Mouse (Mus musculus) CH12.LX (cell line): ENCODE data around the gene Olfr1475. TPM values are rescaled to one million over a fixed set of nuclear protein-coding genes. Genes with fewer than 3 reads are reported as not detected.
"Not testable (repeated sequence)": the region's sequence is repeated elsewhere in the genome, so short reads cannot be mapped to it uniquely, and the experiment has no call there.

Experiments
- DNase-seq: peaks from one replicate; pipeline ENCODE4 v3.0.0-alpha.2; 2013; ENCODE audit errors: extremely low read depth
- H3K27ac ChIP-seq: 2 replicates; pipeline ENCODE4 v1.5.1; 2012; ENCODE audit warnings: low read depth, mild to moderate bottlenecking, control low read depth, moderate library complexity; ENCODE audit not compliant: insufficient read depth
- H3K27me3 ChIP-seq: replicated peaks from 2 replicates; pipeline ENCODE3; 2012; ENCODE audit warnings: inconsistent platforms
- H3K36me3 ChIP-seq, 2 experiments: replicated peaks in 1 of 2; 2 replicates each; pipeline versions ENCODE3 to v1.6.1; 2012; ENCODE audit warnings: inconsistent platforms in 1 of 2, low read length in 1 of 2, mild to moderate bottlenecking in 1 of 2, mixed read lengths in 1 of 2, moderate library complexity in 1 of 2; ENCODE audit not compliant: control insufficient read depth in 1 of 2, insufficient read depth in 1 of 2
- H3K4me1 ChIP-seq, 2 experiments: 2 replicates each; pipeline ENCODE4 v1.6.1; 2012; ENCODE audit warnings: inconsistent platforms in 1 of 2, moderate library complexity in 1 of 2; ENCODE audit not compliant: insufficient read depth in 2 of 2, control insufficient read depth in 1 of 2
- H3K4me2 ChIP-seq: 2 replicates; pipeline ENCODE4 v1.6.1; 2012; ENCODE audit warnings: low read depth, mild to moderate bottlenecking, control low read depth; ENCODE audit not compliant: poor library complexity, insufficient read depth, severe bottlenecking
- H3K4me3 ChIP-seq, 3 experiments: fragments of 150-350 bp in 1 of 3; sonication (generic) in 1 of 3; replicated peaks in 1 of 3; 2 replicates each; pipeline versions ENCODE3 to v1.5.1; 2011 to 2012; ENCODE audit warnings: low read depth in 2 of 3, low read length in 2 of 3, mild to moderate bottlenecking in 2 of 3, moderate library complexity in 2 of 3, control low read depth in 1 of 3, improper control_type of control experiment in 1 of 3, inconsistent platforms in 1 of 3, mixed read lengths in 1 of 3; ENCODE audit not compliant: poor library complexity in 1 of 3
- H3K79me2 ChIP-seq: replicated peaks from 2 replicates; pipeline ENCODE4 v1.6.1; 2012; ENCODE audit warnings: mild to moderate bottlenecking, moderate library complexity; ENCODE audit not compliant: control insufficient read depth, poor library complexity, insufficient read depth, severe bottlenecking; ENCODE audit errors: extremely low read depth
- H3K9ac ChIP-seq: 2 replicates; pipeline ENCODE4 v1.6.1; 2012; ENCODE audit warnings: low read depth, mild to moderate bottlenecking, control low read depth, moderate library complexity; ENCODE audit not compliant: insufficient read depth
- H3K9me3 ChIP-seq: replicated peaks from 2 replicates; pipeline ENCODE3; 2012; ENCODE audit warnings: low read length, inconsistent platforms, mixed read lengths
- BHLHE40 ChIP-seq: IDR thresholded peaks from 2 replicates; pipeline ENCODE4 v1.6.1; 2011; ENCODE audit warnings: mild to moderate bottlenecking, low read depth, low read length, improper control_type of control experiment
- ETS1 ChIP-seq: conservative IDR thresholded peaks from 2 replicates; pipeline ENCODE4 v1.6.1; 2012; ENCODE audit warnings: low read depth, mild to moderate bottlenecking, inconsistent platforms, low read length, improper control_type of control experiment, moderate library complexity
- JUN ChIP-seq: IDR thresholded peaks from 2 replicates; pipeline ENCODE4 v1.6.1; 2011; ENCODE audit warnings: low read depth, mild to moderate bottlenecking, low read length, improper control_type of control experiment, moderate library complexity; ENCODE audit not compliant: insufficient read depth
- MAZ ChIP-seq: IDR thresholded peaks from 2 replicates; pipeline ENCODE4 v1.6.1; 2012; ENCODE audit warnings: low read depth, mild to moderate bottlenecking, inconsistent platforms, low read length, improper control_type of control experiment, moderate library complexity
- MEF2A ChIP-seq: IDR thresholded peaks from 2 replicates; pipeline ENCODE4 v1.6.1; 2014; ENCODE audit warnings: low read depth, mild to moderate bottlenecking, inconsistent platforms, low read length, improper control_type of control experiment, borderline replicate concordance
- NELFE ChIP-seq: IDR thresholded peaks from 2 replicates; pipeline ENCODE4 v1.6.1; 2011; ENCODE audit warnings: low read depth, low read length, improper control_type of control experiment
- PAX5 ChIP-seq: IDR thresholded peaks from 2 replicates; pipeline ENCODE4 v1.6.1; 2012; ENCODE audit warnings: low read length, inconsistent platforms, mixed read lengths
- SIN3A ChIP-seq: IDR thresholded peaks from 2 replicates; pipeline ENCODE4 v1.6.1; 2012; ENCODE audit warnings: low read length, improper control_type of control experiment, inconsistent platforms
- UBTF ChIP-seq: IDR thresholded peaks from 2 replicates; pipeline ENCODE4 v1.6.1; 2012; ENCODE audit warnings: low read depth, mild to moderate bottlenecking, inconsistent platforms, low read length, improper control_type of control experiment, moderate library complexity
- USF2 ChIP-seq: conservative IDR thresholded peaks from 2 replicates; pipeline ENCODE4 v1.6.1; 2011; ENCODE audit warnings: low read depth, low read length, improper control_type of control experiment
- ZKSCAN1 ChIP-seq: IDR thresholded peaks from 2 replicates; pipeline ENCODE4 v1.6.1; 2012; ENCODE audit warnings: low read depth, inconsistent platforms, low read length, improper control_type of control experiment, borderline replicate concordance
- dilution Hi-C: fragments of 300-500 bp; cut with MboI; formaldehyde crosslinking; loops from 2 replicates; pipeline ENCODE4 v1.14.3; 2020; ENCODE audit warnings: low sequenced_read_pairs; ENCODE audit not compliant: extremely low pct_unique_long_range_greater_than_20kb, extremely low pct_ligation_motif_present
- in situ Hi-C: fragments of 300-500 bp; cut with MboI; formaldehyde crosslinking; loops from 3 replicates; pipeline ENCODE4 v1.14.3; 2019; ENCODE audit warnings: low sequenced_read_pairs, low pct_ligation_motif_present, low pct_unique_long_range_greater_than_20kb, mixed read lengths
- polyA plus RNA-seq: library from polyadenylated mRNA; unstranded; fragments of >175 nt; gene quantifications from 2 replicates; pipeline ENCODE4 v1.2.1, GENCODE M21; 2012; ENCODE audit warnings: low read depth; ENCODE audit not compliant: insufficient read length
- total RNA-seq, 2 experiments: library from RNA; depleted of rRNA; stranded (reverse); fragments of 300-350 nt in 1 of 2; fragments of >200 nt in 1 of 2; gene quantifications; 2 replicates each; pipeline ENCODE4 v1.2.3; 2012 to 2014

Gene Olfr1475
- total and polyA plus RNA-seq, 3 experiments, result not detected

DNA sequence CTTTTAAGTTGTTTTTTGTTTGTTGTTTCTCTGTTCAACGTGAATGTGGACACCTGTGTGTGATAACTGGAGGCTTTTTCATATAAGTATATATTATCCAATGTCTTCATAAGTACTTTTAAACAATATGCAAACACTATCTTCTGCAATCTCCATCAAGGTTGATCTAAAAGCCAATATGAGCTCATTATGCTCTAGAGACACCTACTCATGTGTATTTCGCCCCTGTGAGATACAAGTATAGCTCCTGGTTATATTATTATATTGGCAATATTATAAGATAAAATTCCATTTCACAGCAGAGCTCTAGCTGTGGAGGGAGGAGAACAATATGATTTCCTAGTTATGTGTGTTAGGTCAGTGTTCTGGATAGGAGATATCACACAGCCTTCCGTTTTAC is 20.2 kb upstream of the Olfr1475 start, which contains the start of gene Olfr1477:
Olfr1477 (plus strand) TSS at position 301 of the 400 bp plus-strand sequence.
- TF ChIP-seq USF2 (no peak), ETS1 (no peak), ZKSCAN1 (no peak), JUN (no peak), MEF2A (no peak), BHLHE40 (no peak), PAX5 (no peak), UBTF (no peak)
- Histone ChIP-seq H3K27ac (no peak within 1 kb of the TSS), H3K79me2 (no peaks in the 10 kb centered on the region), H3K27me3 (no peaks in the 10 kb centered on the region), H3K4me3 (no peak within 1 kb of the TSS), H3K9ac (no peak within 1 kb of the TSS), H3K9me3 (no peaks in the 10 kb centered on the region), H3K36me3 (no peaks in the 10 kb centered on the region), H3K4me2 (no peak within 1 kb of the TSS), H3K4me1 (no peaks in the 10 kb centered on the region)
- dilution Hi-C loops (no loop called here), in situ Hi-C loops (no loop called here)
- no peak for DNase-seq

GRCm38 (mm10) chr19:13469265-13469664 is 10.7 kb downstream of the Olfr1475 start, which contains the start of gene Olfr1474:
Gene Olfr1474, plus strand, starts transcription at chr19:13469565.
- H3K9ac ChIP-seq, H3K4me2 ChIP-seq, H3K27me3 ChIP-seq, H3K9me3 ChIP-seq, H3K4me1 ChIP-seq, DNase-seq, H3K79me2 ChIP-seq, H3K36me3 ChIP-seq, dilution Hi-C loops, H3K4me3 ChIP-seq, H3K27ac ChIP-seq, in situ Hi-C loops: not testable (repeated sequence)

GRCm38 (mm10) chr19:13455986-13456385 is 24.0 kb downstream of the Olfr1475 start, which contains the start of gene Olfr1472:
Gene Olfr1472, minus strand, starts transcription at chr19:13456086.
- Histone ChIP-seq H3K4me1 (no peaks in the 10 kb centered on the region), H3K4me3 (no peak within 1 kb of the TSS), H3K27ac (no peak within 1 kb of the TSS), H3K79me2 (no peaks in the 10 kb centered on the region), H3K9me3 (no peaks in the 10 kb centered on the region), H3K36me3 (no peaks in the 10 kb centered on the region), H3K27me3 (no peaks in the 10 kb centered on the region), H3K9ac (no peak within 1 kb of the TSS), H3K4me2 (no peak within 1 kb of the TSS)
- no peak for TF ChIP-seq NELFE
- no peak for TF ChIP-seq SIN3A
- TF ChIP-seq MAZ, result no peak
- no peak for TF ChIP-seq UBTF
- dilution Hi-C loops (no loop called here), in situ Hi-C loops (no loop called here)
- DNase-seq, result no peak

DNA sequence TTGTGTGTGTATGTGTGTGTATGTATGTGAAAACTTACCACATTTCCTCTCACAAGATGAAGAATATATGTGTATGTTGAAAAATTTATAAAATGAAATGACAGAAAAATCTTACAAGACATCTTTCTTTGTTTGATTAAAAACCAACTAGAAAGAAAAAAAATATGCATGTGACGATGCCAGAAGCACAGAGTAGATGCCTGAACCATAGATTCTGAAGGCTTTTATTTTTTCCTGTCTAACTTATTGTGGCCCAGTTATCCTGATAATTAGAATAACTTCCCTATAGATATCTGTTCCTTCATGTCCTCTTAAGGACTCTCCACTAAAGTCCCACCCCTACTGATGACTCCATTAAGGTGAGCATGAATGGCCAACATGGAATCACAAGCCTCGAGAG is 36.9 kb downstream of the Olfr1475 start, which contains the start of gene Olfr1471:
Olfr1471 (plus strand) TSS at position 301 of the 400 bp plus-strand sequence.
- H3K79me2 ChIP-seq, H3K9me3 ChIP-seq, DNase-seq, H3K27ac ChIP-seq, dilution Hi-C loops, H3K4me2 ChIP-seq, H3K36me3 ChIP-seq, H3K9ac ChIP-seq, H3K27me3 ChIP-seq, in situ Hi-C loops, H3K4me3 ChIP-seq, H3K4me1 ChIP-seq: not testable (repeated sequence)
